Mouse (Mus musculus): ENCODE measurements around the gene Intu. TPM values are rescaled to one million over a fixed set of nuclear protein-coding genes. Genes with fewer than 3 reads are reported as not detected.

The Intu gene
- polyA plus RNA-seq, 1 experiment from 2014 or later: 1.0 TPM

- H3K4me1 ChIP-seq (replicated peaks; ENCODE audit: control insufficient read depth, insufficient read depth): no peaks in the 10 kb centered on the region
- H3K9me3 ChIP-seq (ENCODE audit: control insufficient read depth, low read length): no peaks in the 10 kb centered on the region
- H3K27me3 ChIP-seq (ENCODE audit: control insufficient read depth, insufficient read depth, low read length): no peaks in the 10 kb centered on the region
- no peak overlapping the region for H3K9ac ChIP-seq (ENCODE audit: low read length)
- no peak overlapping the region for H3K27ac ChIP-seq (replicated peaks)
- no peak overlapping the region for H3K4me3 ChIP-seq (ENCODE audit: low read depth, low read length)
- DNase-seq (ENCODE audit: low spot score): no peak
- no peak for ATAC-seq (ENCODE audit: low FRiP score, low TSS enrichment)
- 65% methylated on average over 5 of the region's 5 CpGs for WGBS
- no peak overlapping the region for H3K4me2 ChIP-seq (replicated peaks; ENCODE audit: low read depth)
- H3K36me3 ChIP-seq (ENCODE audit: control insufficient read depth, insufficient read depth, low read length): no peaks in the 10 kb centered on the region
- TF ChIP-seq CTCF (IDR thresholded peaks at IDR 0.05; ENCODE audit: low read depth) (no peak), EP300 (optimal IDR thresholded peaks at IDR 0.05) (no peak)
These were observed 173.8 kb downstream of the Intu start for GRCm38 (mm10) chr3:40704816-40705430.

- WGBS: 89% methylated on average over 30 of the region's 30 CpGs
- no peaks in the 10 kb centered on the region for H3K36me3 ChIP-seq (ENCODE audit: control insufficient read depth, insufficient read depth, low read length)
- no peak within 1 kb of the TSS for H3K27ac ChIP-seq (replicated peaks)
- DNase-seq (ENCODE audit: low spot score) (no peak), ATAC-seq (ENCODE audit: low FRiP score, low TSS enrichment) (no peak)
- no peak within 1 kb of the TSS for H3K4me2 ChIP-seq (replicated peaks; ENCODE audit: low read depth)
- TF ChIP-seq CTCF (IDR thresholded peaks at IDR 0.05; ENCODE audit: low read depth) (no peak), EP300 (optimal IDR thresholded peaks at IDR 0.05) (no peak)
- H3K4me3 ChIP-seq (ENCODE audit: low read depth, low read length): no peak within 1 kb of the TSS
- no peaks in the 10 kb centered on the region for H3K4me1 ChIP-seq (replicated peaks; ENCODE audit: control insufficient read depth, insufficient read depth)
- no peak within 1 kb of the TSS for H3K9ac ChIP-seq (ENCODE audit: low read length)
- H3K9me3 ChIP-seq (ENCODE audit: control insufficient read depth, low read length): no peaks in the 10 kb centered on the region
- no peaks in the 10 kb centered on the region for H3K27me3 ChIP-seq (ENCODE audit: control insufficient read depth, insufficient read depth, low read length)
These were observed 177.6 kb downstream of the Intu start, which contains the start of gene Slc25a31 for GRCm38 (mm10) chr3:40708655-40709054. Gene Slc25a31, plus strand, starts transcription at chr3:40708855.

- no peak for TF ChIP-seq CTCF (IDR thresholded peaks at IDR 0.05; ENCODE audit: low read depth)
- no peak for TF ChIP-seq EP300 (optimal IDR thresholded peaks at IDR 0.05)
- Histone ChIP-seq H3K27ac (replicated peaks) (no peak overlapping the region), H3K4me3 (ENCODE audit: low read depth, low read length) (no peak overlapping the region), H3K27me3 (ENCODE audit: control insufficient read depth, insufficient read depth, low read length) (no peaks in the 10 kb centered on the region), H3K4me2 (replicated peaks; ENCODE audit: low read depth) (no peak overlapping the region), H3K4me1 (replicated peaks; ENCODE audit: control insufficient read depth, insufficient read depth) (no peaks in the 10 kb centered on the region), H3K36me3 (ENCODE audit: control insufficient read depth, insufficient read depth, low read length) (no peaks in the 10 kb centered on the region), H3K9me3 (ENCODE audit: control insufficient read depth, low read length) (no peaks in the 10 kb centered on the region), H3K9ac (ENCODE audit: low read length) (no peak overlapping the region)
- 21% methylated on average over 1 of the region's 1 CpGs for WGBS
- ATAC-seq (ENCODE audit: low FRiP score, low TSS enrichment) (no peak), DNase-seq (ENCODE audit: low spot score) (no peak)
These were observed 185.0 kb downstream of the Intu start for GRCm38 (mm10) chr3:40716056-40716455.

GRCm38 (mm10) chr3:40719022-40719421 is 187.9 kb downstream of the Intu start:
- H3K4me2 ChIP-seq (replicated peaks; ENCODE audit: low read depth): no peak overlapping the region
- no peak overlapping the region for H3K4me3 ChIP-seq (ENCODE audit: low read depth, low read length)
- no peak overlapping the region for H3K9ac ChIP-seq (ENCODE audit: low read length)
- no peak overlapping the region for H3K27ac ChIP-seq (replicated peaks)
- no peaks in the 10 kb centered on the region for H3K36me3 ChIP-seq (ENCODE audit: control insufficient read depth, insufficient read depth, low read length)
- no peaks in the 10 kb centered on the region for H3K27me3 ChIP-seq (ENCODE audit: control insufficient read depth, insufficient read depth, low read length)
- TF ChIP-seq CTCF (IDR thresholded peaks at IDR 0.05; ENCODE audit: low read depth) (no peak), EP300 (optimal IDR thresholded peaks at IDR 0.05) (no peak)
- no peaks in the 10 kb centered on the region for H3K9me3 ChIP-seq (ENCODE audit: control insufficient read depth, low read length)
- 62% methylated on average over 3 of the region's 3 CpGs for WGBS
- ATAC-seq (ENCODE audit: low FRiP score, low TSS enrichment) (no peak), DNase-seq (ENCODE audit: low spot score) (no peak)
- H3K4me1 ChIP-seq (replicated peaks; ENCODE audit: control insufficient read depth, insufficient read depth): no peaks in the 10 kb centered on the region

- TF ChIP-seq CTCF (IDR thresholded peaks at IDR 0.05; ENCODE audit: low read depth) (no peak), EP300 (optimal IDR thresholded peaks at IDR 0.05) (no peak)
- Histone ChIP-seq H3K36me3 (ENCODE audit: control insufficient read depth, insufficient read depth, low read length) (no peaks in the 10 kb centered on the region), H3K27me3 (ENCODE audit: control insufficient read depth, insufficient read depth, low read length) (no peaks in the 10 kb centered on the region), H3K4me2 (replicated peaks; ENCODE audit: low read depth) (no peak overlapping the region), H3K9ac (ENCODE audit: low read length) (no peak overlapping the region), H3K9me3 (ENCODE audit: control insufficient read depth, low read length) (no peaks in the 10 kb centered on the region), H3K4me1 (replicated peaks; ENCODE audit: control insufficient read depth, insufficient read depth) (no peaks in the 10 kb centered on the region), H3K27ac (replicated peaks) (no peak overlapping the region), H3K4me3 (ENCODE audit: low read depth, low read length) (no peak overlapping the region)
- ATAC-seq (ENCODE audit: low FRiP score, low TSS enrichment) (no peak), DNase-seq (ENCODE audit: low spot score) (no peak)
- WGBS: 77% methylated on average over 6 of the region's 6 CpGs
These were observed 207.4 kb downstream of the Intu start for GRCm38 (mm10) chr3:40738381-40738912.
